Mouse (Mus musculus) liver, embryonic 14.5 days (tissue): Measurements from ENCODE around the gene Gtf3c5. TPM values are rescaled to one million over a fixed set of nuclear protein-coding genes. Genes with fewer than 3 reads are reported as not detected.
A peak's percentile ranks its signal among the peaks of the same experiment; 100 is the strongest.

Experiments used
- ATAC-seq: fragments of 200-750 bp; cut with Nextera tagmentation; 2 replicates; pipeline ENCODE4 v1.8.0; 2017; ENCODE audit warnings: moderate number of reproducible peaks, mild to moderate bottlenecking, moderate library complexity; ENCODE audit not compliant: insufficient read depth
- DNase-seq, 3 experiments: peaks; one replicate each; pipeline ENCODE4 v3.0.0-alpha.2; 2012 to 2013; ENCODE audit warnings: low read depth in 3 of 3, low spot score in 3 of 3
- H3K27ac ChIP-seq: fragments of 300-500 bp; sonication (generic); 2 replicates; pipeline ENCODE4 v1.5.1; 2014; ENCODE audit warnings: moderate library complexity, mild to moderate bottlenecking, control low read depth, inconsistent platforms
- H3K27me3 ChIP-seq: fragments of 300-500 bp; sonication (generic); 2 replicates; pipeline ENCODE4 v1.6.1; 2014; ENCODE audit warnings: mild to moderate bottlenecking, low read length, moderate library complexity; ENCODE audit not compliant: control insufficient read depth, insufficient read depth
- H3K36me3 ChIP-seq: fragments of 300-500 bp; sonication (generic); replicated peaks from 2 replicates; pipeline ENCODE4 v1.6.1; 2014; ENCODE audit warnings: low read depth; ENCODE audit not compliant: control insufficient read depth, insufficient read depth
- H3K4me1 ChIP-seq, 2 experiments: fragments of 200-500 bp in 1 of 2; fragments of 300-500 bp in 1 of 2; sonication (generic) in 1 of 2; replicated peaks; 2 replicates each; pipeline ENCODE4 v1.6.1; 2012 to 2014; ENCODE audit warnings: antibody characterized with exemption in 1 of 2, inconsistent platforms in 1 of 2, low read length in 1 of 2; ENCODE audit not compliant: control insufficient read depth in 2 of 2, insufficient read depth in 2 of 2
- H3K4me2 ChIP-seq: fragments of 300-500 bp; sonication (generic); 2 replicates; pipeline ENCODE4 v1.6.1; 2014; ENCODE audit warnings: low read depth, mild to moderate bottlenecking, control low read depth, moderate library complexity
- H3K4me3 ChIP-seq, 2 experiments: fragments of 200-500 bp in 1 of 2; fragments of 300-500 bp in 1 of 2; sonication (generic) in 1 of 2; 2 replicates each; pipeline ENCODE4 v1.5.1; 2012 to 2014; ENCODE audit warnings: low read depth in 2 of 2, low read length in 2 of 2, mild to moderate bottlenecking in 2 of 2, control low read depth in 1 of 2, inconsistent platforms in 1 of 2, moderate library complexity in 1 of 2; ENCODE audit not compliant: insufficient read depth in 1 of 2
- H3K9ac ChIP-seq: fragments of 300-500 bp; sonication (generic); replicated peaks from 2 replicates; pipeline ENCODE4 v1.6.1; 2014; ENCODE audit warnings: mild to moderate bottlenecking, control low read depth, moderate library complexity
- H3K9me3 ChIP-seq: fragments of 300-500 bp; sonication (generic); 2 replicates; pipeline ENCODE4 v1.6.1; 2016; ENCODE audit warnings: low read length, mixed read lengths; ENCODE audit not compliant: control insufficient read depth
- CTCF ChIP-seq: IDR thresholded peaks from 2 replicates; pipeline ENCODE4 v1.5.1; 2016; ENCODE audit warnings: antibody characterized with exemption, low read depth, control low read depth
- EP300 ChIP-seq: IDR thresholded peaks from 2 replicates; pipeline ENCODE4 v1.6.1; 2016; ENCODE audit warnings: antibody characterized with exemption, low read depth
- whole genome bisulfite sequencing: fragments of 180-500 bp; shearing (Covaris S2); extraction: QIAGEN DNeasy Blood & Tissue Kit; methylation state at CpG from one replicate; pipeline ENCODE4 v1.1.7; 2014; ENCODE audit not compliant: insufficient replicate concordance; 5-methylcytosine and 5-hydroxymethylcytosine counted together
- polyA plus RNA-seq, 2 experiments: library from polyadenylated mRNA; depleted of rRNA in 1 of 2; stranded (reverse) in 1 of 2; unstranded in 1 of 2; fragments of >200 nt; fragmentation: Nextera tagmentation in 1 of 2; extraction: Ambion mirVana in 1 of 2; gene quantifications; 2 replicates each; pipeline versions ENCODE4 v1.2.1 to v1.2.3; 2012 to 2014

The Gtf3c5 gene
- polyA plus RNA-seq, 2 experiments, result 7.6 to 11.6 TPM

DNA sequence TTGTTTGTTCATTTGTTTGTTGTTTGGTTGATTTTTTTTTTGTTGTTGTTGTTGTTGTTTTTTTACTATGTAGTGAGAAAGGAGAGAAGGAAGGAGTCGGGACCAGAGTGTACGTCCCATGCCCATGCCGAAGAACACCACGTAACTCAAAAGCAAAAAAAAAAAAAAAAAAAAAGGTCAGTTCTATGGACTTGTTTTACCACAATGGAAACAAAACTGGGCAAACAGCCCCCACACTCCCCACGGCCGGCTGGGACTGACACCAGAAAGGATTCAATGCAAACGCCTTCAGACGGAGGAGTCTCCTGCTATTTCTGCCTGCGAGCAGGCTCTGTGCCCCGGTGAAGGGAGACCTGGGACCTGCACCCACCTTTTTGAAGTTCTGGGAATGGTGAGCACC, 37.0 kb upstream of the Gtf3c5 start:
- Histone ChIP-seq H3K27ac (peak overlapping the region; percentile 98), H3K36me3 (peaks cover 26% of the 10 kb centered on the region), H3K9me3 (no peaks in the 10 kb centered on the region), H3K4me1 (peaks cover 41 to 48% of the 10 kb centered on the region in 2 experiments), H3K4me3 (peak overlapping the region; percentile 82 to 88), H3K9ac (peak overlapping the region; percentile 83), H3K27me3 (no peaks in the 10 kb centered on the region), H3K4me2 (peak overlapping the region; percentile 96)
- DNase-seq (no peak), ATAC-seq (no peak)
- WGBS, result 11% methylated on average over 10 of the region's 10 CpGs
- TF ChIP-seq EP300 (no peak), CTCF (no peak)

DNA sequence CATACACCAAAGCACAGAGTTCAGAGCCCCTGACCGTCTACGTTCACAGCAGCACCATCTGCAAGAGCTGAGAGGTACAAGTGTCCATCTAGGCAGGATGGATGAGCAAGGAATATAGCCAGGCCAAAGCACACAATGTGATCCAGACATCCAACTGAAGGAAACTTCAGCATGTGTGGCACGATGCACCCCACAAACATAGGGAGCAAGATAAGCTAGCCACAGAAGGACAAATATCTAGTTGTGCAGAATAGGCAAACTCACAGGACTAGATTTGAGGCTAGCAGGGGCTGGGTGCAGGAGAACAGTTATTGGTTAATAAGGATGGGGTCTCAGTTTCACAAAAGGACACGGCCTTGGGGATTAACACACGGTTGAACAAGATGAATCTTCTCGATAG, 35.8 kb upstream of the Gtf3c5 start:
- no peaks in the 10 kb centered on the region for H3K9me3 ChIP-seq
- WGBS, result 28% methylated on average over 6 of the region's 6 CpGs
- peaks cover 38% of the 10 kb centered on the region for H3K36me3 ChIP-seq
- peak overlapping the region; percentile 96 for H3K4me2 ChIP-seq
- ATAC-seq, result no peak
- peak; percentile 58; the same call in 1 of the 2 replicates for TF ChIP-seq EP300
- TF ChIP-seq CTCF, result no peak
- H3K27me3 ChIP-seq, result no peaks in the 10 kb centered on the region
- no peak for DNase-seq
- peaks cover 44 to 53% of the 10 kb centered on the region in 2 experiments for H3K4me1 ChIP-seq
- H3K9ac ChIP-seq, result peak overlapping the region; percentile 83
- H3K4me3 ChIP-seq, result peak overlapping the region; percentile 82 to 88
- H3K27ac ChIP-seq, result peak overlapping the region; percentile 98

DNA sequence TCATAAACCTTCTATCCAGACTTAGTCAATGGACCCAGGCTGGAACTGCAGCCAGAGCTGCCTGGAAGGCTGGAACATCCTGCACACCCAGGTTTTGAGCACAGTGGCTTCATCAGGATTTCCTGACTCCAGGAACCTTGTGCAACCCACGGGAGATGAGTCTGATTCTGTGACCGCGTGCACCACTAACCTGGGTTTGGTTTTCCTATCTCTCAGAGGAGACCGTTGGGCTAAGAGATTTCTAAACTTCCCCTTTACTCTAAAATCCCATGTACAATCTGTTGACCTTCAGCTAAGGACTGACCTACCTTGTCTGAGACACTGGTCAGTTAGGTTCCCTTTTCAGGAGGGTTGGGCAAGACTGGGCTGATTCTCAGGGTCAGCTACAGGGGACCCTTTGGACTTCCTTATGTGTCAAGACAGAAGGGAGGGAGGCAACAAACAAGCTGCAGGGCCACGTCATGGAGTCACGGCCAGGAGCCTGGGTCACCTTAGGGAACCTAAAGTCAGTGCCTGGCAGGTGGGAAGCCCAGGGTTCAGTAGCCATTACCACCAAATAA, 35.3 kb upstream of the Gtf3c5 start:
- TF ChIP-seq CTCF, result no peak
- no peak for TF ChIP-seq EP300
- WGBS, result 11% methylated on average over 6 of the region's 6 CpGs
- Histone ChIP-seq H3K27me3 (no peaks in the 10 kb centered on the region), H3K4me2 (peak overlapping the region; percentile 96), H3K9ac (peak overlapping the region; percentile 83), H3K9me3 (no peaks in the 10 kb centered on the region), H3K27ac (peak overlapping the region; percentile 98), H3K36me3 (peaks cover 43% of the 10 kb centered on the region), H3K4me3 (peak overlapping the region; percentile 82 to 88), H3K4me1 (peaks cover 44 to 53% of the 10 kb centered on the region in 2 experiments)
- ATAC-seq (no peak), DNase-seq (no peak)

DNA sequence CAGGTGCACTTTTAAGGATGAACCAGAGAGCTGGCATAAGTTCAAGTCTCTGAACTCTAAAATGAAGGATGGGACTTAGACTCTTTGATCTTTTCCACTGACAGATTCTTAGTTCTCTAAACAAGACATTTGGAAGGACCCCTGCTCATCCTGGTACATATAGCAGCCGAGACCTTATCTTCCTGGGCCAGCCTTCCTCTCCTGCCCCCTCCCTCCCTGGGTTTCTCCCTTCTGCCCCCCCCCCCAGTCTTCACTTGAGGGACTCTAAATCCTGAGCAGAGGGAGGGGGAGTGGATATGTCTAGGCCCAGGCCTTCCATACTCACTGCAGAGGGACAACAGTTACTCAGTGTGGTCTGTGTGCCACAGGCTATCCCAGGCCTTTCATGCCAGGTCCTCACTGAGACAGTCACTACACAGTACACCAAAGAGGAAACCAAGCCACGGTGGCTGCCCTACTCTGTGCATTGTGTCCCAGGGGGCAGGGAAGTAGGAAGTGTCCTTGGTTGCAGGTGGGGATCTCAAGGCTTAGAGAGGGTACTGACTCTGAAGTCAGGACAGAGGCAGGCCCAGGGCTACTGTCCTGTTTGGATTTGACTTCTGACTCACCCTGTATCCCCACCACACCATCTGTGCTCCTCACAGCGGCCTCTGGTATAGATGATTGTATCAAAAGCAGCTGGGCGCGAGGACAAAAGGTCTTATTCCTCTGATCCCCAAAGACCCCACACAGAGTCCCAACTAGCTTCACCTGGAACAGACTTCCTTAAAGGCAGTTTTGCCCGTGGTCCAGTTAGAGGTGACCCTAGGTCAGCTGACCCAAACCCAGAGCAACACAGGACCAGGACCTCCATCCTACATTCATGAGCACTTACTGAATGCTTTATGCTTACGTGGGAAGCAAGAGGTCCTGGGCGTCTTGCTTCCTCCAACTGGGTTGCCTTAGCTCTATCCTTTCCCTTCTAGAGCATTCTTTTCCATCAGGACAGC, 34.2 kb upstream of the Gtf3c5 start:
- Histone ChIP-seq H3K27me3 (no peaks in the 10 kb centered on the region), H3K9ac (peak overlapping the region; percentile 83), H3K27ac (peak overlapping the region; percentile 98), H3K36me3 (peaks cover 53% of the 10 kb centered on the region), H3K9me3 (no peaks in the 10 kb centered on the region), H3K4me2 (peak overlapping the region; percentile 96), H3K4me1 (peaks cover 44 to 55% of the 10 kb centered on the region in 2 experiments), H3K4me3 (peak overlapping the region; percentile 82 to 88)
- TF ChIP-seq EP300, result peak; percentile 41; the same call in 1 of the 2 replicates
- TF ChIP-seq CTCF, result no peak
- no peak for DNase-seq
- ATAC-seq, result peak; percentile 45; the same call in 1 of the 2 replicates
- WGBS, result 29% methylated on average over 8 of the region's 8 CpGs

DNA sequence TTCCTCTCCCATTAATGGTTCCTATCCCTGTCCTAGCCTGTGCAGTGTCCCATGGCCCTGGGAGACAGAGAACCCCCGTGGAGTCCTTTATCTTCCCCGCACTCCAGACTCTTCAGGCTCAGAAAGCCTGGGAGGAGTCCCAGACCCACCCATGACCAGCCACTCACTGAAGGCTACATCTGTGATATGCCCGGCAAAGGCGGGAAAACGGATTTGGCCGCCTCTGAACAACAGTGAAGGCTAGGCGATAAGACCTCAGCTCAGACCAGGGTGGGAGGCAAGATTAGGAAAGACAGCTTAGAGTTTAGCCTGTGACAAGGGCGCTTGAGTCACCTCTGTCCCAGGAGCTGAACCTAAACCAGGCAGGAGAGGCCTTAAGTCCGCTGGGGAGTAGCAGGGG, 33.3 kb upstream of the Gtf3c5 start:
- Histone ChIP-seq H3K9me3 (no peaks in the 10 kb centered on the region), H3K27me3 (no peaks in the 10 kb centered on the region), H3K4me1 (peaks cover 39 to 48% of the 10 kb centered on the region in 2 experiments), H3K36me3 (peaks cover 63% of the 10 kb centered on the region), H3K4me3 (peak overlapping the region; percentile 82 to 88), H3K4me2 (peak overlapping the region; percentile 96), H3K9ac (peak overlapping the region; percentile 83), H3K27ac (peak overlapping the region; percentile 98)
- ATAC-seq (peak; percentile 86), DNase-seq (peak; percentile 89 to 91 (median 90))
- TF ChIP-seq CTCF, result no peak
- peak; percentile 92 for TF ChIP-seq EP300
- WGBS, result 13% methylated on average over 9 of the region's 9 CpGs
